Mouse (Mus musculus): ENCODE measurements around the gene Vrk3. TPM values are rescaled to one million over a fixed set of nuclear protein-coding genes. Genes with fewer than 3 reads are reported as not detected.
A peak's percentile ranks its signal among the peaks of the same experiment; 100 is the strongest.

The Vrk3 gene
- total and polyA plus RNA-seq, 2 experiments from 2014 or later: 18.7 to 31.1 TPM

GRCm38 (mm10) chr7:44818164-44818563, 70.0 kb downstream of the Vrk3 start:
- H3K9ac ChIP-seq: peak overlapping the region; percentile 32; the same call in 1 of the 2 replicates
- H3K4me3 ChIP-seq (ENCODE audit: low read depth, low read length): peak overlapping the region; percentile 89; the same call in 1 of the 2 replicates
- no peaks in the 10 kb centered on the region for H3K27me3 ChIP-seq (ENCODE audit: insufficient read depth, low read length)
- no peaks in the 10 kb centered on the region for H3K9me3 ChIP-seq (ENCODE audit: low read length)
- peak; percentile 68 for TF ChIP-seq CTCF (IDR thresholded peaks at IDR 0.05; ENCODE audit: low read depth)
- H3K27ac ChIP-seq (ENCODE audit: low read depth, low read length): peak overlapping the region; percentile 40; the same call in 1 of the 2 replicates
- ATAC-seq (no peak), DNase-seq (peak; percentile 56)
- H3K4me2 ChIP-seq (ENCODE audit: low read depth): peak overlapping the region; percentile 58
- H3K36me3 ChIP-seq (ENCODE audit: insufficient read depth): 0 out of 2 replicates have a peak, but pooled peaks cover 4% of the 10 kb centered on the region
- WGBS: 6% methylated on average over 2 of the region's 2 CpGs
- H3K4me1 ChIP-seq (ENCODE audit: insufficient read depth): peaks cover 21% of the 10 kb centered on the region

GRCm38 (mm10) chr7:44818751-44819235, 70.6 kb downstream of the Vrk3 start:
- DNase-seq (no peak), ATAC-seq (no peak)
- 0 out of 2 replicates have a peak overlapping the region, but pooled peaks have one; percentile 40 for H3K27ac ChIP-seq (ENCODE audit: low read depth, low read length)
- no peaks in the 10 kb centered on the region for H3K9me3 ChIP-seq (ENCODE audit: low read length)
- peak overlapping the region; percentile 58 for H3K4me2 ChIP-seq (ENCODE audit: low read depth)
- peak overlapping the region; percentile 32 for H3K9ac ChIP-seq
- H3K27me3 ChIP-seq (ENCODE audit: insufficient read depth, low read length): no peaks in the 10 kb centered on the region
- peaks cover 21% of the 10 kb centered on the region for H3K4me1 ChIP-seq (ENCODE audit: insufficient read depth)
- H3K4me3 ChIP-seq (ENCODE audit: low read depth, low read length): peak overlapping the region; percentile 0; the same call in 1 of the 2 replicates
- WGBS: 24% methylated on average over 6 of the region's 6 CpGs
- H3K36me3 ChIP-seq (ENCODE audit: insufficient read depth): 0 out of 2 replicates have a peak, but pooled peaks cover 4% of the 10 kb centered on the region
- no peak for TF ChIP-seq CTCF (IDR thresholded peaks at IDR 0.05; ENCODE audit: low read depth)

- H3K36me3 ChIP-seq (ENCODE audit: insufficient read depth): no peaks in the 10 kb centered on the region
- H3K27ac ChIP-seq (ENCODE audit: low read depth, low read length): no peak overlapping the region
- WGBS: 83% methylated on average over 2 of the region's 2 CpGs
- H3K4me1 ChIP-seq (ENCODE audit: insufficient read depth): peaks cover 21% of the 10 kb centered on the region
- no peaks in the 10 kb centered on the region for H3K9me3 ChIP-seq (ENCODE audit: low read length)
- H3K4me2 ChIP-seq (ENCODE audit: low read depth): peak overlapping the region; percentile 58; the same call in 1 of the 2 replicates
- ATAC-seq (no peak), DNase-seq (no peak)
- peak overlapping the region; percentile 0; the same call in 1 of the 2 replicates for H3K4me3 ChIP-seq (ENCODE audit: low read depth, low read length)
- H3K27me3 ChIP-seq (ENCODE audit: insufficient read depth, low read length): no peaks in the 10 kb centered on the region
- peak overlapping the region; percentile 32 for H3K9ac ChIP-seq
- TF ChIP-seq CTCF (IDR thresholded peaks at IDR 0.05; ENCODE audit: low read depth): no peak
Observed at GRCm38 (mm10) chr7:44819391-44819790, 71.2 kb downstream of the Vrk3 start.

GRCm38 (mm10) chr7:44819863-44820262, 71.7 kb downstream of the Vrk3 start:
- WGBS: 64% methylated on average over 5 of the region's 5 CpGs
- H3K9ac ChIP-seq: no peak overlapping the region

GRCm38 (mm10) chr7:44820525-44820924, 72.3 kb downstream of the Vrk3 start:
- Histone ChIP-seq H3K36me3 (ENCODE audit: insufficient read depth) (no peaks in the 10 kb centered on the region), H3K9ac (no peak overlapping the region), H3K4me3 (ENCODE audit: low read depth, low read length) (no peak overlapping the region), H3K4me1 (ENCODE audit: insufficient read depth) (peaks cover 17% of the 10 kb centered on the region), H3K27ac (ENCODE audit: low read depth, low read length) (no peak overlapping the region), H3K27me3 (ENCODE audit: insufficient read depth, low read length) (no peaks in the 10 kb centered on the region), H3K9me3 (ENCODE audit: low read length) (no peaks in the 10 kb centered on the region), H3K4me2 (ENCODE audit: low read depth) (no peak overlapping the region)
- no peak for ATAC-seq
- WGBS: 83% methylated on average over 3 of the region's 3 CpGs
- no peak for TF ChIP-seq CTCF (IDR thresholded peaks at IDR 0.05; ENCODE audit: low read depth)
- no peak for DNase-seq

More at GRCm38 (mm10) chr7:44819863-44820262, 71.7 kb downstream of the Vrk3 start:
- DNase-seq (no peak), ATAC-seq (no peak)
- Histone ChIP-seq H3K27ac (ENCODE audit: low read depth, low read length) (no peak overlapping the region), H3K9me3 (ENCODE audit: low read length) (no peaks in the 10 kb centered on the region), H3K36me3 (ENCODE audit: insufficient read depth) (no peaks in the 10 kb centered on the region), H3K4me2 (ENCODE audit: low read depth) (no peak overlapping the region), H3K4me3 (ENCODE audit: low read depth, low read length) (no peak overlapping the region), H3K27me3 (ENCODE audit: insufficient read depth, low read length) (no peaks in the 10 kb centered on the region), H3K4me1 (ENCODE audit: insufficient read depth) (peaks cover 21% of the 10 kb centered on the region)
- TF ChIP-seq CTCF (IDR thresholded peaks at IDR 0.05; ENCODE audit: low read depth): no peak

- no peaks in the 10 kb centered on the region for H3K27me3 ChIP-seq (ENCODE audit: insufficient read depth, low read length)
- 86% methylated on average over 7 of the region's 7 CpGs for WGBS
- ATAC-seq (no peak), DNase-seq (no peak)
- H3K27ac ChIP-seq (ENCODE audit: low read depth, low read length): no peak overlapping the region
- no peak for TF ChIP-seq CTCF (IDR thresholded peaks at IDR 0.05; ENCODE audit: low read depth)
- no peak overlapping the region for H3K9ac ChIP-seq
- H3K4me1 ChIP-seq (ENCODE audit: insufficient read depth): peaks cover 17% of the 10 kb centered on the region
- H3K9me3 ChIP-seq (ENCODE audit: low read length): no peaks in the 10 kb centered on the region
- no peak overlapping the region for H3K4me3 ChIP-seq (ENCODE audit: low read depth, low read length)
- no peak overlapping the region for H3K4me2 ChIP-seq (ENCODE audit: low read depth)
- H3K36me3 ChIP-seq (ENCODE audit: insufficient read depth): no peaks in the 10 kb centered on the region
Observed at GRCm38 (mm10) chr7:44821666-44822448, 73.6 kb downstream of the Vrk3 start.

- no peaks in the 10 kb centered on the region for H3K27me3 ChIP-seq (ENCODE audit: insufficient read depth, low read length)
- peaks cover 4% of the 10 kb centered on the region; the same call in 1 of the 2 replicates for H3K36me3 ChIP-seq (ENCODE audit: insufficient read depth)
- WGBS: 23% methylated on average over 7 of the region's 7 CpGs
- H3K27ac ChIP-seq (ENCODE audit: low read depth, low read length): no peak overlapping the region
- peak; percentile 46 for TF ChIP-seq CTCF (IDR thresholded peaks at IDR 0.05; ENCODE audit: low read depth)
- no peak overlapping the region for H3K4me2 ChIP-seq (ENCODE audit: low read depth)
- DNase-seq (no peak), ATAC-seq (no peak)
- 0 out of 2 replicates have a peak, but pooled peaks cover 4% of the 10 kb centered on the region for H3K4me1 ChIP-seq (ENCODE audit: insufficient read depth)
- H3K9me3 ChIP-seq (ENCODE audit: low read length): no peaks in the 10 kb centered on the region
- no peak overlapping the region for H3K4me3 ChIP-seq (ENCODE audit: low read depth, low read length)
- H3K9ac ChIP-seq: no peak overlapping the region
Observed at GRCm38 (mm10) chr7:44823409-44823808, 75.2 kb downstream of the Vrk3 start.
